ENCODE assay signal across 22 mouse cellular contexts in the genomic region with DNA sequence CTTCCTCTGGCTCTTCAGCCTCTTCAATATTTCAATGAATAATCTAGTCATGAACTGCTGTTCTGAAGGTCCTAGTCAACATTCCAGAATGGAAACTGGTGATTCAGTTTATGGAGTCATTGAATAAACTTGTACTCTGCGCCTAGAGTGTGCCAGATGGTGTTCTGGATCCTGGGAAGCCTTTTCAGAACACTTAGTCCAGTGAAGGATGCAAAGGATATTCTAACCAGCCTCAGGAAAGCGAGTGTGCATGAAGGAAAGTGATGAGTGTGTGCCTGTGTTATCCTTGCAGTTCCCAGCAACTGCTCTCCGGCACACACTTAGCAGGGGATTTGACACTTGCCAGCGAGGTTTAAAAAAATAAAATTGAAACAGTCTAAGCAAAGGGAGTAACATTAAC.
DNase-seq lines count a peak whose midpoint lies in the region; ATAC-seq lines count a peak whose summit lies in the region.
"Had no signal": no experiment of that assay in that cellular context is flagged by ENCODE, and none has a peak within 500 bp of the region (broad histone marks: within the 10 kb centered on the region; RNA-seq: fewer than 3 reads in every experiment).

No protein-coding gene starts in this region.

- ATAC-seq in frontal cortex, adult (ENCODE audit: low TSS enrichment): peak; percentile 98
- ATAC-seq: activated CD4-positive, CD25-positive, alpha-beta regulatory T cell, adult 4 months; CD4-positive, CD25-positive, alpha-beta regulatory T cell, adult 4 months; forebrain, embryonic 14.5 days; forebrain, embryonic 16.5 days; Patski had no signal

- no peak for DNase-seq in frontal cortex, postnatal 36 days (ENCODE audit: low spot score in 2 of 2)
- peak; percentile 4 to 18 for DNase-seq in left cerebral cortex, adult 18-20 months (ENCODE audit: low spot score in 2 of 2)
- no peak for DNase-seq in left cerebral cortex, adult 8-10 months (ENCODE audit: low spot score in 2 of 2)
- peak; percentile 67 for DNase-seq in brain, adult 2 months (ENCODE audit: low read depth, low spot score)
- no peak for DNase-seq in kidney, postnatal 14 days
- DNase-seq: adrenal gland, adult 8-10 months; adrenal gland, postnatal 14 days; adrenal gland, postnatal 36 days; B cell, adult 2 months; cerebellum, adult 11 months; cerebellum, adult 18-20 months; cerebellum, adult 8-10 months; cerebellum, adult 9-11 months; cerebellum, postnatal 14 days; cerebellum, postnatal 36 days; embryo, embryonic 11 days had no signal

Comparison
In these comparisons a context has a peak if more than half of its experiments do, and no peak if none do; other contexts are left out.
1. DNase-seq: peak in left cerebral cortex, adult 18-20 months (2 of 2) and brain, adult 2 months (single experiment); none in frontal cortex, postnatal 36 days (0 of 2), left cerebral cortex, adult 8-10 months (0 of 2) and kidney, postnatal 14 days (single experiment).